Mouse (Mus musculus): Measurements from ENCODE around the gene Cmtr1. TPM values are rescaled to one million over a fixed set of nuclear protein-coding genes. Genes with fewer than 3 reads are reported as not detected.

Gene Cmtr1
- total and polyA plus RNA-seq, 3 experiments, result 47.3 to 99.6 (median 77.9) TPM

- H3K27ac ChIP-seq (ENCODE audit: control insufficient read depth, low read depth, low read length), result peak overlapping the region; percentile 13
These were observed 29.9 kb downstream of the Cmtr1 start for GRCm38 (mm10) chr17:29690257-29690656.

GRCm38 (mm10) chr17:29692827-29693226 is 32.4 kb downstream of the Cmtr1 start:
- H3K79me2 ChIP-seq (ENCODE audit: control insufficient read depth, insufficient read depth, low read length, poor library complexity), result no peaks in the 10 kb centered on the region
- H3K9ac ChIP-seq (ENCODE audit: control insufficient read depth, low read depth, low read length, poor library complexity, severe bottlenecking), result peak overlapping the region; percentile 31; the same call in 1 of the 2 replicates
- H3K27me3 ChIP-seq (ENCODE audit: control insufficient read depth in 1 of 2, insufficient read depth in 2 of 2, low read length in 2 of 2), result no peaks in the 10 kb centered on the region
- DNase-seq (ENCODE audit: low read depth, low spot score), result peak; percentile 65
- no peaks in the 10 kb centered on the region for H3K9me3 ChIP-seq (replicated peaks; ENCODE audit: insufficient read depth, low read length)
- H3K36me3 ChIP-seq (ENCODE audit: control insufficient read depth in 1 of 2, insufficient read depth in 2 of 2, low read length in 2 of 2), result peaks cover 20 to 42% of the 10 kb centered on the region in 2 experiments
- H3K4me3 ChIP-seq (ENCODE audit: control insufficient read depth in 1 of 2, insufficient read depth in 1 of 2, low read depth in 2 of 2, low read length in 2 of 2), result no peak overlapping the region
- H3K4me1 ChIP-seq (ENCODE audit: control insufficient read depth in 1 of 2, insufficient read depth in 2 of 2, low read length in 2 of 2), result peaks cover 25 to 31% of the 10 kb centered on the region in 2 experiments
- H3K27ac ChIP-seq (ENCODE audit: control insufficient read depth, low read depth, low read length), result peak overlapping the region; percentile 96
- TF ChIP-seq EP300 (IDR thresholded peaks at IDR 0.05; ENCODE audit: low read depth in 1 of 2, low read length in 2 of 2) (peak; percentile 96 to 98), MYC (IDR thresholded peaks at IDR 0.05; ENCODE audit: low read depth, low read length) (peak; percentile 46; the same call in 1 of the 2 replicates), POLR2A (IDR thresholded peaks at IDR 0.05; ENCODE audit: control insufficient read depth in 1 of 2, insufficient read depth in 1 of 2, low read depth in 1 of 2, low read length in 2 of 2, poor library complexity in 1 of 2) (no peak), SIN3A (IDR thresholded peaks at IDR 0.05; ENCODE audit: low read length) (peak; percentile 86), BHLHE40 (IDR thresholded peaks at IDR 0.05; ENCODE audit: borderline replicate concordance, low read depth, low read length) (no peak), GABPA (IDR thresholded peaks at IDR 0.05; ENCODE audit: low read depth, low read length) (no peak), GATA1 (IDR thresholded peaks at IDR 0.05; ENCODE audit: low read depth, low read length) (peak; percentile 98), MYB (IDR thresholded peaks at IDR 0.05; ENCODE audit: low read depth, low read length) (no peak), MXI1 (IDR thresholded peaks at IDR 0.05; ENCODE audit: low read depth, low read length) (0 out of 2 replicates have a peak, but pooled peaks have one; percentile 30), ZC3H11A (IDR thresholded peaks at IDR 0.05; ENCODE audit: low read depth, low read length) (no peak), ELF1 (IDR thresholded peaks at IDR 0.05; ENCODE audit: low read depth, low read length) (no peak), TBP (IDR thresholded peaks at IDR 0.05; ENCODE audit: low read depth, low read length) (0 out of 2 replicates have a peak, but pooled peaks have one; percentile 11), JUND (IDR thresholded peaks at IDR 0.05; ENCODE audit: low read depth, low read length) (no peak), UBTF (IDR thresholded peaks at IDR 0.05; ENCODE audit: borderline replicate concordance, insufficient read depth, low read depth, low read length) (no peak), RCOR1 (IDR thresholded peaks at IDR 0.05; ENCODE audit: low read depth, low read length) (peak; percentile 85), ZMIZ1 (IDR thresholded peaks at IDR 0.05; ENCODE audit: low read depth, low read length) (no peak), HCFC1 (IDR thresholded peaks at IDR 0.05; ENCODE audit: low read depth, low read length) (no peak), KAT2A (conservative IDR thresholded peaks at IDR 0.05; ENCODE audit: low read depth, low read length) (no peak), MAFK (IDR thresholded peaks at IDR 0.05; ENCODE audit: borderline replicate concordance, low read depth, low read length) (no peak), CHD1 (IDR thresholded peaks at IDR 0.05; ENCODE audit: low read depth, low read length) (no peak), ZKSCAN1 (IDR thresholded peaks at IDR 0.05; ENCODE audit: low read depth, low read length) (no peak), CHD2 (IDR thresholded peaks at IDR 0.05; ENCODE audit: low read length) (no peak), MEF2A (IDR thresholded peaks at IDR 0.05; ENCODE audit: extremely low read depth, insufficient replicate concordance, low read depth, low read length, poor library complexity, severe bottlenecking) (no peak), POLR2AphosphoS2 (IDR thresholded peaks at IDR 0.05; ENCODE audit: low read length) (no peak), MAX (IDR thresholded peaks at IDR 0.05; ENCODE audit: low read length) (no peak)

More at GRCm38 (mm10) chr17:29690257-29690656, 29.9 kb downstream of the Cmtr1 start:
- peaks cover 22 to 68% of the 10 kb centered on the region in 2 experiments for H3K36me3 ChIP-seq (ENCODE audit: control insufficient read depth in 1 of 2, insufficient read depth in 2 of 2, low read length in 2 of 2)
- H3K4me3 ChIP-seq (ENCODE audit: control insufficient read depth in 1 of 2, insufficient read depth in 1 of 2, low read depth in 2 of 2, low read length in 2 of 2), result no peak overlapping the region
- peak; percentile 83 for DNase-seq (ENCODE audit: low read depth, low spot score)
- no peaks in the 10 kb centered on the region for H3K9me3 ChIP-seq (replicated peaks; ENCODE audit: insufficient read depth, low read length)
- no peaks in the 10 kb centered on the region; the same call in 1 of the 2 replicates for H3K79me2 ChIP-seq (ENCODE audit: control insufficient read depth, insufficient read depth, low read length, poor library complexity)
- H3K9ac ChIP-seq (ENCODE audit: control insufficient read depth, low read depth, low read length, poor library complexity, severe bottlenecking), result no peak overlapping the region
- TF ChIP-seq GATA1 (IDR thresholded peaks at IDR 0.05; ENCODE audit: low read depth, low read length) (peak; percentile 43; the same call in 1 of the 2 replicates), HCFC1 (IDR thresholded peaks at IDR 0.05; ENCODE audit: low read depth, low read length) (no peak), EP300 (IDR thresholded peaks at IDR 0.05; ENCODE audit: low read depth in 1 of 2, low read length in 2 of 2) (peak; percentile 48 to 76; a peak in 3 of 4 replicates), USF1 (IDR thresholded peaks at IDR 0.05; ENCODE audit: low read depth, low read length) (no peak), TCF12 (IDR thresholded peaks at IDR 0.05; ENCODE audit: low read depth, low read length) (peak; percentile 83), POLR2A (IDR thresholded peaks at IDR 0.05; ENCODE audit: control insufficient read depth in 1 of 2, insufficient read depth in 1 of 2, low read depth in 1 of 2, low read length in 2 of 2, poor library complexity in 1 of 2) (no peak), RCOR1 (IDR thresholded peaks at IDR 0.05; ENCODE audit: low read depth, low read length) (peak; percentile 76), MEF2A (IDR thresholded peaks at IDR 0.05; ENCODE audit: extremely low read depth, insufficient replicate concordance, low read depth, low read length, poor library complexity, severe bottlenecking) (no peak), MAX (IDR thresholded peaks at IDR 0.05; ENCODE audit: low read length) (0 out of 2 replicates have a peak, but pooled peaks have one; percentile 23), UBTF (IDR thresholded peaks at IDR 0.05; ENCODE audit: borderline replicate concordance, insufficient read depth, low read depth, low read length) (no peak), CTCF (IDR thresholded peaks at IDR 0.05 in 2 of 3, conservative IDR thresholded peaks at IDR 0.05 in 1 of 3; ENCODE audit: control insufficient read depth in 1 of 3, insufficient read depth in 1 of 3, low read depth in 2 of 3, low read length in 3 of 3, poor library complexity in 1 of 3, severe bottlenecking in 1 of 3) (no peak), MXI1 (IDR thresholded peaks at IDR 0.05; ENCODE audit: low read depth, low read length) (peak; percentile 51; the same call in 1 of the 2 replicates), TAL1 (IDR thresholded peaks at IDR 0.05; ENCODE audit: low read length) (peak; percentile 30; the same call in 1 of the 2 replicates), ETS1 (IDR thresholded peaks at IDR 0.05; ENCODE audit: low read depth, low read length) (peak; percentile 60), ZKSCAN1 (IDR thresholded peaks at IDR 0.05; ENCODE audit: low read depth, low read length) (no peak), JUND (IDR thresholded peaks at IDR 0.05; ENCODE audit: low read depth, low read length) (no peak), MAZ (IDR thresholded peaks at IDR 0.05; ENCODE audit: low read depth, low read length) (no peak)
- peaks cover 35 to 54% of the 10 kb centered on the region in 2 experiments for H3K4me1 ChIP-seq (ENCODE audit: control insufficient read depth in 1 of 2, insufficient read depth in 2 of 2, low read length in 2 of 2)
- no peaks in the 10 kb centered on the region for H3K27me3 ChIP-seq (ENCODE audit: control insufficient read depth in 1 of 2, insufficient read depth in 2 of 2, low read length in 2 of 2)
